Mouse (Mus musculus) kidney, embryonic 16.5 days (tissue): ENCODE data around the gene Muc2. TPM values are rescaled to one million over a fixed set of nuclear protein-coding genes. Genes with fewer than 3 reads are reported as not detected.
A peak's percentile ranks its signal among the peaks of the same experiment; 100 is the strongest.
"Not testable (repeated sequence)": the region's sequence is repeated elsewhere in the genome, so short reads cannot be mapped to it uniquely, and the experiment has no call there.

Experiments
- ATAC-seq: fragments of 200-750 bp; cut with Nextera tagmentation; 2 replicates; pipeline ENCODE4 v1.8.0; 2017; ENCODE audit warnings: moderate TSS enrichment; ENCODE audit not compliant: low FRiP score, low TSS enrichment
- H3K27ac ChIP-seq: fragments of 300-500 bp; sonication (generic); 2 replicates; pipeline ENCODE4 v1.5.1; 2014; ENCODE audit warnings: low read length
- H3K27me3 ChIP-seq: fragments of 300-500 bp; sonication (generic); 2 replicates; pipeline ENCODE4 v1.6.1; 2014; ENCODE audit warnings: low read length, control low read depth, mixed read lengths; ENCODE audit not compliant: insufficient read depth
- H3K36me3 ChIP-seq: fragments of 300-500 bp; sonication (generic); 2 replicates; pipeline ENCODE4 v1.6.1; 2014; ENCODE audit warnings: low read length, control low read depth, mixed read lengths; ENCODE audit not compliant: insufficient read depth
- H3K4me1 ChIP-seq: fragments of 300-500 bp; sonication (generic); 2 replicates; pipeline ENCODE4 v1.6.1; 2014; ENCODE audit warnings: low read length, control low read depth, mixed read lengths; ENCODE audit not compliant: insufficient read depth
- H3K4me2 ChIP-seq: fragments of 300-500 bp; sonication (generic); replicated peaks from 2 replicates; pipeline ENCODE4 v1.6.1; 2014; ENCODE audit warnings: low read depth, low read length
- H3K4me3 ChIP-seq: fragments of 300-500 bp; sonication (generic); 2 replicates; pipeline ENCODE4 v1.5.1; 2014; ENCODE audit warnings: mild to moderate bottlenecking, low read length
- H3K9ac ChIP-seq: fragments of 300-500 bp; sonication (generic); replicated peaks from 2 replicates; pipeline ENCODE4 v1.6.1; 2014; ENCODE audit warnings: low read length
- H3K9me3 ChIP-seq: fragments of 300-500 bp; sonication (generic); 2 replicates; pipeline ENCODE4 v1.6.1; 2016; ENCODE audit warnings: low read length, control low read depth
- WGBS: fragments of 180-500 bp; shearing (Covaris S2); extraction: QIAGEN DNeasy Blood & Tissue Kit; methylation state at CpG from one replicate; pipeline ENCODE4 v1.1.7; 2014; 5-methylcytosine and 5-hydroxymethylcytosine counted together
- polyA plus RNA-seq: library from polyadenylated mRNA; unstranded; fragments of >200 nt; fragmentation: Nextera tagmentation; extraction: Ambion mirVana; gene quantifications from 2 replicates; pipeline ENCODE4 v1.2.1, GENCODE M21; 2015

Muc2 gene
- polyA plus RNA-seq, 1 experiment from 2014 or later: 0.45 TPM

DNA sequence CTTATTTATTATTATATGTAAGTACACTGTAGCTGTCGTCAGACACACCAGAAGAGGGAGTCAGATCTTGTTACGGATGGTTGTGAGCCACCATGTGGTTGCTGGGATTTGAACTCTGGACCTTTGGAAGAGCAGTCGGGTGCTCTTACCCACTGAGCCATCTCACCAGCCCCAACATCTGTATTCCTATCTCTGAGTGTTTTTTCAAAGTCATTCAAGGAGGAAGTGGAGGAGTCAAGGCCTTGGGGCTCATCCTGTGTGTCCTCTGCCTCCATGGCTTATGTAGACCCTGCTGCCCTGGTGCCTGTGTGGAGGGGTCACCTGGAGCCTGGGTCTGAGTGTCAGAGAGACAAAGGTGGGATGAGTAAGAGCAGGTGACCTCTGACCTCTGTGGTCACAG is 21.0 kb upstream of the Muc2 start:
- H3K9me3 ChIP-seq, H3K9ac ChIP-seq, H3K27me3 ChIP-seq, H3K36me3 ChIP-seq, H3K27ac ChIP-seq, ATAC-seq, H3K4me1 ChIP-seq, H3K4me2 ChIP-seq, H3K4me3 ChIP-seq: not testable (repeated sequence)
- WGBS: 84% methylated on average over 3 of the region's 3 CpGs

DNA sequence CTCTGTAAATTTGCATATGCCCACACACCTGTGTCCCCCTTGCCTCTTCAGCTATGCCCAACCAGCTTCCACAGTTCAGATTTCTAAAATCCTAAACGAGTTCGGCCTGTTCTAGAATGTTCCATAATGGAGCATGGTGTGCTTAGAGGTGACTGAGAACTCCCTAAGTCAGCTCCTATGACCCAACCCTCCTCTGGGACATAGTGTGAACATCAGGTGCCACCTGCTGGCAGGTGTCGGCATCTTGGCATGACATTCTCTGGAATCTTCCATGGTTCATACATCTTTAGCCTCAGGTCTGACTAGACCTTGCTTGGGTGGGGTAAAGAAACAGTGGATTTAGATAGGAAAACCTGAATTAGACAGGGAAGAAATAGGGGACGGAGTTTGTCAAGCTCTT is 19.1 kb upstream of the Muc2 start:
- Histone ChIP-seq H3K27ac (no peak overlapping the region), H3K36me3 (no peaks in the 10 kb centered on the region), H3K9ac (no peak overlapping the region), H3K9me3 (no peaks in the 10 kb centered on the region), H3K27me3 (no peaks in the 10 kb centered on the region), H3K4me1 (no peaks in the 10 kb centered on the region), H3K4me2 (no peak overlapping the region), H3K4me3 (no peak overlapping the region)
- ATAC-seq: 0 out of 2 replicates have a peak, but pooled peaks have one; percentile 57
- 74% methylated on average over 4 of the region's 4 CpGs for WGBS

DNA sequence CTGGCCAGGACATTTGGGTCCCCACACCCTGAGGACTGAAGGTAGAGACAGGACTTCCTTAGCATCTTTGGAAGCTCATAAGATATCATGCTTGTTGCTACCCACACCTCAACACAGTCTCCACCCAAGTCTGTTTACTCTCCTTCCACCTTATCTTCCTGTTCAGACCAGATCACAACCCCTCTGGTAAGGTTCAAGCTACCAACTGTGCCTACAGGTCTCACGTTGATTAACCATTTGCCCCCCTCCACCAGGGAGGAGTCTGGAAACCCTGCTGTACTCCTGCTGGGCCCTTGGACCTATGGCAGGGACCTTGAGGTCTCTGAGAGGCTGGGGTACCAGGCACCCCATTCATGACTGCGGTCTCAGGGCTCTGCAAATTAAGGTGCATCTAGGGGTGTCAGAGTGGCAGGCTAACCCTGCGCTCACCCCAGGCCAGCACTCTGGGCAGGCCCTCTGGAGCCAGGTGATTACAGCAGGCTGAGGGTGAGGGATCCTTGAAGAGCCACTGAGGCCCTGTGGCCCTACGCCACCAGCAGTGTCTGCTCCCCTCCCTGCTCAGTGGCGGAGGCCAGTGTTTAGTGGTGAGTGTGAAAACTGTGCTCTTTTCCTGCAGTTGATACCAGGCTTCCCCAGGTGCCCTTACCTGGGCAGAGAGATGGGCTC is 18.4 kb upstream of the Muc2 start:
- no peak for ATAC-seq

DNA sequence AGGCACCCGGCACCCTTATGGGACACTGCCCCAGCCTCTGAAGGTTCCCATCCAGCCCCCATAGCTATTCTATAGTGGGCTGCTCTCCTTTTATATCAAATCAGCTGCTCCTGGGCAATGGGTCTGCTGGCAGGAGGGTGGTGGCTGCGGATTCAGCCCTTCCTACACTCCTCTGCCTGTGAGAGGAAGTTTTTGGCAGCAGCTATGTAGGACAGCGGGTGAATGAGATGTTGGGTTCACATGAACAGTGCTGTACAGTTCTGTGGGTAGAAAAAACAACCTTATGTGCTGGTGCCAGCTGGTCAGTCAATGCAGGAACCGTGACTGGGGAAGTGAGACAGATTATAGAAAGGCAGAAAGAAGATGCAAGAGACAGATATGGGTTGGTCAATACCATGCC is 11.2 kb upstream of the Muc2 start:
- H3K4me3 ChIP-seq: no peak overlapping the region
- no peak overlapping the region for H3K27ac ChIP-seq
- H3K4me1 ChIP-seq: no peaks in the 10 kb centered on the region
- 85% methylated on average over 4 of the region's 4 CpGs for WGBS
- H3K9ac ChIP-seq: no peak overlapping the region
- no peaks in the 10 kb centered on the region for H3K9me3 ChIP-seq
- no peaks in the 10 kb centered on the region for H3K27me3 ChIP-seq
- ATAC-seq: no peak
- no peaks in the 10 kb centered on the region for H3K36me3 ChIP-seq
- H3K4me2 ChIP-seq: no peak overlapping the region

More for the DNA sequence above, 18.4 kb upstream of the Muc2 start:
- Histone ChIP-seq H3K4me1 (no peaks in the 10 kb centered on the region), H3K9me3 (no peaks in the 10 kb centered on the region), H3K9ac (no peak overlapping the region), H3K27ac (no peak overlapping the region), H3K4me2 (no peak overlapping the region), H3K4me3 (no peak overlapping the region), H3K27me3 (no peaks in the 10 kb centered on the region), H3K36me3 (no peaks in the 10 kb centered on the region)
- 83% methylated on average over 5 of the region's 5 CpGs for WGBS

DNA sequence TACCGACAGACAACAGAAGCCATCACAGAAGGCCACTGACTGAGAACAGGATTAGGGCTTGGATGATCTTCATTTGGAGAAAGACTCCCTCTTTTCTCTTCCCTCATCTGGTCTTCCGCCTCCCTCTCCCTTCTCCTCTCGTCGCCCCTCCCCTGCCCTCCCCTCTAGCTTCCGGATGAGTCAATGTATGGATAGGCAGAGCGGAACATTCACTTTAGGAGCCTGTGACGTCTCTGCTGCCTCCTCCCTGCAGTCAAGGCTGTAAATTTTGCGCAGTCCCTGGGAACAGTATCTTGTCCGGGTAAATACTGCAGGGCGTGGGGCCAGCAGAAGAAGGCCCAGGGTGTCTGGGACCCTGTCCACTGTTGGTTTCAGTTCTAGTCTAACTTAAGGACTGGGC is 2.8 kb upstream of the Muc2 start:
- no peaks in the 10 kb centered on the region for H3K9me3 ChIP-seq
- no peaks in the 10 kb centered on the region for H3K36me3 ChIP-seq
- H3K9ac ChIP-seq: no peak overlapping the region
- peaks cover 5% of the 10 kb centered on the region; the same call in 1 of the 2 replicates for H3K4me1 ChIP-seq
- no peak overlapping the region for H3K27ac ChIP-seq
- H3K27me3 ChIP-seq: no peaks in the 10 kb centered on the region
- no peak for ATAC-seq
- 30% methylated on average over 10 of the region's 10 CpGs for WGBS
- H3K4me2 ChIP-seq: no peak overlapping the region
- no peak overlapping the region for H3K4me3 ChIP-seq

DNA sequence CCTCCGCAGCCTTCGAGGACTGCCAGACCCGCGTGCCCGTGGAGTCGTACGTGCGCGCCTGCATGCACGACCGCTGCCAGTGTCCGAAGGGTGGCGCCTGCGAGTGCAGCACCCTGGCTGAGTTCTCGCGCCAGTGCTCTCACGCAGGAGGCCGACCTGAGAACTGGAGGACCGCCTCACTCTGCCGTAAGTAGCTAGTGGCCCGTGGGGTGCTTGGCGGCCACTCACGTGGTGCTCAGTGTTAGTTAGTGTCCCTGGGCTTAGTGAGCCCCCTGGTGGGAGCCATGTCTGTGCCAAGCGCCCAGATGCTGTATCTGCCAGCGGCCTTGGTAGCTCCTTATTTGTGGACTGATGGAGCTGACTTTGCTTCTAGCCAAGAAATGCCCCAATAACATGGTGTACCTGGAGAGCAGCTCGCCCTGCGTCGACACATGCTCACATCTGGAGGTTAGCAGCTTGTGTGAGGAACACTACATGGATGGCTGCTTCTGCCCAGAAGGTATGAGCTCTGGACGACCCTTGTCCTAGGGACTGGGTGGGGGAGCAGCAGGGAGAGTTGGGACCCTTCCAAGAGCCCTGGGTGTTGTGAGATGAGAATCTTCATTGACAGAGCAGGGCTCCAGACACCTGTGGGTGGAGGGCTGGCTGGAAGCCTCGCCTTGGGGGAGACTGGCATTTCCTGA is 3.6 kb downstream of the Muc2 start:
- Histone ChIP-seq H3K27me3 (no peaks in the 10 kb centered on the region), H3K27ac (no peak overlapping the region), H3K4me3 (peak overlapping the region; percentile 25), H3K36me3 (no peaks in the 10 kb centered on the region), H3K4me1 (no peaks in the 10 kb centered on the region), H3K9me3 (no peaks in the 10 kb centered on the region), H3K9ac (no peak overlapping the region), H3K4me2 (peak overlapping the region; percentile 47)
- 48% methylated on average over 29 of the region's 30 CpGs for WGBS
- ATAC-seq: peak; percentile 17; the same call in 1 of the 2 replicates

DNA sequence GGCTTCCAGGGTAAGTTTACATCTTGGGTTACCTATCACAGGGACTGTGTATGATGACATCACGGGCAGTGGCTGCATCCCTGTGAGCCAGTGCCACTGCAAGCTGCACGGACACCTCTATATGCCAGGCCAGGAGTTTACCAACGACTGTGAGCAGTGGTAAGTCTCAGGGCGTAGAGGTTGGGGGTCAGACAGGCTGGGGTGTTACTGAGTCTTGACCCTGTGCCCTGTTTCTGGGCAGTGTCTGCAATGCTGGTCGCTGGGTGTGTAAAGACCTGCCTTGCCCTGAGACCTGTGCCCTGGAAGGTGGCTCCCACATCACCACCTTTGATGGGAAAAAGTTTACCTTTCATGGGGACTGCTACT is 4.1 kb downstream of the Muc2 start:
- H3K4me3 ChIP-seq: no peak overlapping the region
- no peak for ATAC-seq
- no peaks in the 10 kb centered on the region for H3K27me3 ChIP-seq
- H3K9me3 ChIP-seq: no peaks in the 10 kb centered on the region
- H3K36me3 ChIP-seq: no peaks in the 10 kb centered on the region
- no peak overlapping the region for H3K27ac ChIP-seq
- no peak overlapping the region for H3K4me2 ChIP-seq
- no peak overlapping the region for H3K9ac ChIP-seq
- no peaks in the 10 kb centered on the region for H3K4me1 ChIP-seq
- 75% methylated on average over 5 of the region's 5 CpGs for WGBS

DNA sequence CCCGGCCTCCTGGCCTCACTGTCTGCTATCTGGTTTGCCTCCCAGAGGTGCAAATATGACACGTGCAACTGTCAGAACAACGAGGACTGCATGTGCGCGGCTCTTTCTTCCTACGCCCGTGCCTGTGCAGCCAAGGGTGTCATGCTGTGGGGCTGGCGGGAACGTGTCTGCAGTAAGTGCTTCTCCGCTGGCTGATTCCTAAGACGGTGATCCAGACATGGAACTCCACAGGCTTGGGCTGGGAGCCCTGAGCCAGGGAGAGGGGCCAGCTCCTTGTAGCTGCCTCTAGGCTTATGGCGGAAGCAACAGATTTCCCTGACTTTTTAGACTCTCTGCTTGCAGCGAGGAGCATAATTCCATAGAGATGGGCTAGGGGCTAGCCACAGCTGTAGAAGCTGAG is 6.4 kb downstream of the Muc2 start:
- no peak overlapping the region for H3K27ac ChIP-seq
- no peaks in the 10 kb centered on the region for H3K4me1 ChIP-seq
- no peak for ATAC-seq
- H3K4me2 ChIP-seq: no peak overlapping the region
- no peaks in the 10 kb centered on the region for H3K27me3 ChIP-seq
- H3K9ac ChIP-seq: no peak overlapping the region
- WGBS: 63% methylated on average over 13 of the region's 13 CpGs
- no peaks in the 10 kb centered on the region for H3K36me3 ChIP-seq
- H3K4me3 ChIP-seq: no peak overlapping the region
- H3K9me3 ChIP-seq: no peaks in the 10 kb centered on the region

DNA sequence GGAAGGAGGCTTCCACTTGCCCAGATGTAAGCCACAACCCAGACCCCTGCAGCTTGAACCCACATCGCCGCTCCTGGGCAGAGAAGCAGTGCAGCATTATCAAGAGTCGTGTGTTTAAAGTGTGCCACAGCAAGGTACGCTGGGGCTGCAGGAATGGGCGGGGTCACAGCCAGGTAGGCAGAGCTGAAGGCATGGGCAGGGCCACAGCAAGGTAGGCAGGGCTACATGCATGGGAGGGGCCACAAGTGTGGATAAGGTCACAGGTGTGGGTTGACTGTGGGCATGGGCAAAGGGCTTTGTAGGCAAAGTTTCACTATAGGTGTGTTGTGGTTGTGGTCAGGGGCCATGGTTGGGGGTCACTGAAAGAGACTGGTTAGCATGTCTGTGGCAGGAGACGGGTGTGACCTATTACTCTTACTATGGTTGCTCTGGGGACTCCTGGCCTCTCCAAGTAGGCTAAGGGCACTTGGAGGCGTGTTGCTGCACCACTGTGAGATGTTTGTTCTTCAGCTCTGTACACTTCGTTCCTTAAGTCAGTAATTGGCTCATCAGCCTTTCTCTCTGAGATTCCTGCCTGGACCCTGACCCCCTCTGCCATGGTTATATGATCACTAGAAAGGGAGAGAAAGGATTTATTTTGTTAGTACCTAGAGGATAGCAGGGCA is 9.5 kb downstream of the Muc2 start:
- Histone ChIP-seq H3K27me3 (no peaks in the 10 kb centered on the region), H3K36me3 (no peaks in the 10 kb centered on the region), H3K4me1 (no peaks in the 10 kb centered on the region), H3K27ac (no peak overlapping the region), H3K9me3 (no peaks in the 10 kb centered on the region), H3K4me2 (no peak overlapping the region), H3K4me3 (no peak overlapping the region), H3K9ac (no peak overlapping the region)
- WGBS: 83% methylated on average over 8 of the region's 8 CpGs
- ATAC-seq: no peak
